Mouse (Mus musculus): ENCODE results near the gene Pgf. TPM values are rescaled to one million over a fixed set of nuclear protein-coding genes. Genes with fewer than 3 reads are reported as not detected.

The Pgf gene
- polyA plus RNA-seq, 1 experiment from 2014 or later, result 13.4 TPM

DNA sequence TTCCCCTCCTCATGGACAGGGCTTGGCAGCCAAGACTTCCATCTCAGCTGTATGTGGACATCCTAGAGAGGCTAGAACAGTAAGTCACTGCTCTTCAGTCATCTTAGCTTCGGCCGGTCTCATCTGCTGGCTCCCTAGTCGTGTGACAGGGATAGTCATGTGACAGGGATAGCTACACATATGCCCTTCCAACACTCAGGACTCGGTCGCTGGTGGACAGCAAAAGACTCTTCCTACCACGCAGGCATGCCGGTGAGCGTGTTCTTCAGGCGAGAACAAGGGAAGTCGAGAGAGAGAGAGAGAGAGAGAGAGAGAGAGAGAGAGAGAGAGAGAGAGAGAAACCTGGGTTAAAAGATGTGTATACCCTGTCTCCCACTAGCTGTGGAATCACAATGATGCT is 27.8 kb upstream of the Pgf start:
- DNase-seq (ENCODE audit: low spot score), result no peak
- Histone ChIP-seq H3K27me3 (ENCODE audit: control insufficient read depth, insufficient read depth, low read length) (no peaks in the 10 kb centered on the region), H3K4me2 (ENCODE audit: low read depth, low read length) (no peak overlapping the region), H3K27ac (replicated peaks; ENCODE audit: low read depth, low read length) (no peak overlapping the region), H3K4me3 (ENCODE audit: low read depth, low read length) (no peak overlapping the region), H3K4me1 (ENCODE audit: control insufficient read depth, insufficient read depth, low read length) (peaks cover 9% of the 10 kb centered on the region), H3K9me3 (replicated peaks; ENCODE audit: control insufficient read depth, low read length) (no peaks in the 10 kb centered on the region), H3K9ac (replicated peaks; ENCODE audit: low read length) (no peak overlapping the region), H3K36me3 (replicated peaks; ENCODE audit: control insufficient read depth, insufficient read depth, low read depth, low read length) (no peaks in the 10 kb centered on the region)
- 90% methylated on average over 10 of the region's 10 CpGs for WGBS
- no peak for ATAC-seq (replicated peaks; ENCODE audit: insufficient number of reproducible peaks, low FRiP score, low TSS enrichment, low read depth)

DNA sequence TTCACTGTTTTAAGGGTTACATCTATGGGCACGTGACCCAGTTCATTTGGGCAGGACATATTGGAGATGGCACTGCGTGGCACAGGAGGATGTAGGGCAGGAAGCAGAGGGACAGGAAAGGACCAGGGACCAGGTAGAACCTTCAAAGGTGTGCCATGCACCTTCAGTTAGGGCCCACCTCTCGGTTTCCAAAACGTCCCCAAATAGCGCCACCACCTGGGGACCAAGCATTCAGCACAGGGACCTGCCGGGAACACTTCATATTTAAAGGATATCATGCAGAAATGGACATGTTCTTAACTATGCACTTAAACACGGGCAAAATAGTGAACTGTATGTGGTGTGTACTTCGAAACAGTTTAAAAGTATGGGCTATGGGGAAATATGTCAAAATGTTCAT is 26.5 kb upstream of the Pgf start:
- no peak for DNase-seq (ENCODE audit: low spot score)
- no peak overlapping the region for H3K27ac ChIP-seq (replicated peaks; ENCODE audit: low read depth, low read length)
- H3K27me3 ChIP-seq (ENCODE audit: control insufficient read depth, insufficient read depth, low read length), result no peaks in the 10 kb centered on the region
- H3K4me3 ChIP-seq (ENCODE audit: low read depth, low read length), result no peak overlapping the region
- no peak overlapping the region for H3K4me2 ChIP-seq (ENCODE audit: low read depth, low read length)
- ATAC-seq (replicated peaks; ENCODE audit: insufficient number of reproducible peaks, low FRiP score, low TSS enrichment, low read depth), result no peak
- no peak overlapping the region for H3K9ac ChIP-seq (replicated peaks; ENCODE audit: low read length)
- 62% methylated on average over 8 of the region's 8 CpGs for WGBS
- H3K4me1 ChIP-seq (ENCODE audit: control insufficient read depth, insufficient read depth, low read length), result peaks cover 9% of the 10 kb centered on the region
- H3K9me3 ChIP-seq (replicated peaks; ENCODE audit: control insufficient read depth, low read length), result no peaks in the 10 kb centered on the region
- H3K36me3 ChIP-seq (replicated peaks; ENCODE audit: control insufficient read depth, insufficient read depth, low read depth, low read length), result no peaks in the 10 kb centered on the region

DNA sequence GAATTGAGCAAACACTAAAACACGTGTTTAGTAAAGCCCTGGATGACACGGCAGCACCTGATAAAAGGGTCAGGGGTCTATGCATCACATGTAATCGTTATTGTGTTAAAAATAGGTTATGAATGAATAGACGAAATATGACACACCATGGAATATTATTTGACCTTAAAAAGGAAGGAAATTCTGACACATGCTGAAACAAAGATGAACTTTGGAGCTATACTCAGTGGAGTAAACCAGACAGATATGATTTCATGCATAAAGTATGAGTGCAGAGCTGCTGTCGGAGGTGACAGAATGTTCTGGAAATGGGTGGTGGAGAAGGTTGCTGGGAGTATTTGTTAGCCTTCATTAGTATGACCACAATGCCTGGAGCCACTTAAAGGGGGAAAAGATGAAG is 26.1 kb upstream of the Pgf start:
- ATAC-seq (replicated peaks; ENCODE audit: insufficient number of reproducible peaks, low FRiP score, low TSS enrichment, low read depth), result no peak
- Histone ChIP-seq H3K27me3 (ENCODE audit: control insufficient read depth, insufficient read depth, low read length) (no peaks in the 10 kb centered on the region), H3K4me1 (ENCODE audit: control insufficient read depth, insufficient read depth, low read length) (peaks cover 9% of the 10 kb centered on the region), H3K4me3 (ENCODE audit: low read depth, low read length) (no peak overlapping the region), H3K9ac (replicated peaks; ENCODE audit: low read length) (no peak overlapping the region), H3K27ac (replicated peaks; ENCODE audit: low read depth, low read length) (no peak overlapping the region), H3K4me2 (ENCODE audit: low read depth, low read length) (no peak overlapping the region), H3K9me3 (replicated peaks; ENCODE audit: control insufficient read depth, low read length) (no peaks in the 10 kb centered on the region), H3K36me3 (replicated peaks; ENCODE audit: control insufficient read depth, insufficient read depth, low read depth, low read length) (no peaks in the 10 kb centered on the region)
- 85% methylated on average over 5 of the region's 5 CpGs for WGBS
- no peak for DNase-seq (ENCODE audit: low spot score)

DNA sequence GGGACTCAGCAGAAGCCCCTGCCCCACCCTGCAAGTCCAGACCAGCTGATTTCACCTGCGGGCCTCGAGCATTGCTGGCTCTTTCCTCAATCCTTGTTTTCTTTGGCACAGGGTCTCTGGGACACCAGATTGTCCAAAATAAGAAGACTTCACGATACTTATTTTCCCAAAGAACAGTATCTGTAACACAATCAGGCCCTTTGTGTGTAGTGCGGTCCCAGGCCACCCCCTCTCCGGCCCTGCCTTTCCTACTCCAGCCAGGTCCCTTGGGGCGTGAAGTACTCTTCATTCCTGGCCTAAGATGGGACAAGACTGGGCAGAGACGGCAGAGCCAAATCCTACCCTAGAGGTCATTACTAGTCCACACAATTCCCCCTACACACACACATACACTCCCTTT is 24.6 kb upstream of the Pgf start:
- no peaks in the 10 kb centered on the region for H3K9me3 ChIP-seq (replicated peaks; ENCODE audit: control insufficient read depth, low read length)
- ATAC-seq (replicated peaks; ENCODE audit: insufficient number of reproducible peaks, low FRiP score, low TSS enrichment, low read depth), result no peak
- no peak for DNase-seq (ENCODE audit: low spot score)
- no peaks in the 10 kb centered on the region for H3K36me3 ChIP-seq (replicated peaks; ENCODE audit: control insufficient read depth, insufficient read depth, low read depth, low read length)
- 72% methylated on average over 7 of the region's 7 CpGs for WGBS
- H3K4me2 ChIP-seq (ENCODE audit: low read depth, low read length), result no peak overlapping the region
- no peak overlapping the region for H3K4me3 ChIP-seq (ENCODE audit: low read depth, low read length)
- peaks cover 9% of the 10 kb centered on the region for H3K4me1 ChIP-seq (ENCODE audit: control insufficient read depth, insufficient read depth, low read length)
- H3K27me3 ChIP-seq (ENCODE audit: control insufficient read depth, insufficient read depth, low read length), result no peaks in the 10 kb centered on the region
- no peak overlapping the region for H3K27ac ChIP-seq (replicated peaks; ENCODE audit: low read depth, low read length)
- no peak overlapping the region for H3K9ac ChIP-seq (replicated peaks; ENCODE audit: low read length)

DNA sequence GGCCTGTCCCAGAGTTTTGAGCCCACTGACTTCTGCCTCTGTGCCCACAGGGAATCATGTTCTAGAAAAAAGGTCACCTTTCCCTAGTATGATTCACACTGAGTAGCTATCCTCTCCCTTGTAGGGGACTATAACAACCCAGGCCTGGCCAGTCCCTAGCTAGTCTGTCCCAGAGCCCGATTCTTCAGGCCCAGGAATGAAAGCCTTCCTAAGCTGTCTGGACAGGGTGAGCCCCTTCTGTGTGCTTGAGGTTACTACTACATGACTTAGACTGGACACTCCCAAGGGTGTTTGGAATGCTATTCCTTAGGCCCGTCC is 24.2 kb upstream of the Pgf start:
- H3K4me1 ChIP-seq (ENCODE audit: control insufficient read depth, insufficient read depth, low read length), result peaks cover 9% of the 10 kb centered on the region
- H3K27ac ChIP-seq (replicated peaks; ENCODE audit: low read depth, low read length), result no peak overlapping the region
- no peaks in the 10 kb centered on the region for H3K36me3 ChIP-seq (replicated peaks; ENCODE audit: control insufficient read depth, insufficient read depth, low read depth, low read length)
- no peak for ATAC-seq (replicated peaks; ENCODE audit: insufficient number of reproducible peaks, low FRiP score, low TSS enrichment, low read depth)
- no peaks in the 10 kb centered on the region for H3K27me3 ChIP-seq (ENCODE audit: control insufficient read depth, insufficient read depth, low read length)
- no peaks in the 10 kb centered on the region for H3K9me3 ChIP-seq (replicated peaks; ENCODE audit: control insufficient read depth, low read length)
- DNase-seq (ENCODE audit: low spot score), result no peak
- H3K9ac ChIP-seq (replicated peaks; ENCODE audit: low read length), result no peak overlapping the region
- H3K4me3 ChIP-seq (ENCODE audit: low read depth, low read length), result no peak overlapping the region
- H3K4me2 ChIP-seq (ENCODE audit: low read depth, low read length), result no peak overlapping the region
- 51% methylated on average over 2 of the region's 2 CpGs for WGBS

DNA sequence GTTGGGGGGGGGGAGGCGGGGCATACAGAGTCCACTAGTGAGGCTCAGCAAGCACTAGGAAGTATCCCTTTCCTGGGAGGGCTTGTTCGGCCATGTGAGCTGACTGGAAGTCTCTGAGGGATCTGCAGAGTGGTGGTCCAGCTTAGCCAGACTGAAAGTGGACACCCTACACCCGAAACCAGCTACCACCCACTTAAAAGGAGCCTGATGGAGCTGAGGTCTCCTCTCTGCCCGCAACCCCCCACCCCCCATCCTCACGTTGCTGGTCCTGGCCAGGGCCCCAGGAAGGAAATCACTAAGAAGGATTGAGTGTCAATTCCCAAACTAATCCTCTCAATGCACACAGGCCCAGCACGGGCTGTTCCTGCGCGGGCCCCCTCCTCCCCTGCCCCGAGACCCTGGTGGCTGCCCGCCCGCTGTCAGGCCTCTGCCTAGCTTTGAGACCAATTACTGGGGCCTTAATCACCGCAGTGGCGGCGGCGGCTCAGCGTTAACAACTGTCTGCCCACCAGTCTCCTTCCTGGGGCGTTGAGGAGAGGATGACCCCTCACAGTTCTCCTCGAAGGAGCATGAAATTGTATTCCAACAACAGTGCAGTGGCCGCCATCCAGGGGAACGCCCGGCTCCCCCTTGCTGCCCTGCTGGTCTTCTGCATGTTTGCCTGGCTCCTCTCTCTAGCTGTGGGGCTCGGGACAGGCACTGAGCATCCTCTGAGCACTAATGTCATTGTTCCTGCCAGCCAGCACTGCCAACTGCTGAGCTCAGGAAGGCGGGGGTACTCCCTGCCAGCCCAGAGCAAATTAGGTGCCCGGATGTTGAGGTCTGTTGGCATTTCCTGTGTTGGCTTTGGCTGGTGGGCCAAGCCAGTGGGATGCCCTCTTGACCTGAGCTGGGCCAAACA is 23.6 kb upstream of the Pgf start:
- DNase-seq (ENCODE audit: low spot score), result peak; percentile 66
- Histone ChIP-seq H3K27me3 (ENCODE audit: control insufficient read depth, insufficient read depth, low read length) (no peaks in the 10 kb centered on the region), H3K4me2 (ENCODE audit: low read depth, low read length) (peak overlapping the region; percentile 29; the same call in 1 of the 2 replicates), H3K36me3 (replicated peaks; ENCODE audit: control insufficient read depth, insufficient read depth, low read depth, low read length) (no peaks in the 10 kb centered on the region), H3K9me3 (replicated peaks; ENCODE audit: control insufficient read depth, low read length) (no peaks in the 10 kb centered on the region), H3K4me3 (ENCODE audit: low read depth, low read length) (no peak overlapping the region), H3K4me1 (ENCODE audit: control insufficient read depth, insufficient read depth, low read length) (peaks cover 11% of the 10 kb centered on the region), H3K9ac (replicated peaks; ENCODE audit: low read length) (peak overlapping the region; percentile 15; the same call in 1 of the 2 replicates), H3K27ac (replicated peaks; ENCODE audit: low read depth, low read length) (0 out of 2 replicates have a peak overlapping the region, but pooled peaks have one; percentile 47)
- 11% methylated on average over 24 of the region's 24 CpGs for WGBS
- ATAC-seq (replicated peaks; ENCODE audit: insufficient number of reproducible peaks, low FRiP score, low TSS enrichment, low read depth), result peak; percentile 57

DNA sequence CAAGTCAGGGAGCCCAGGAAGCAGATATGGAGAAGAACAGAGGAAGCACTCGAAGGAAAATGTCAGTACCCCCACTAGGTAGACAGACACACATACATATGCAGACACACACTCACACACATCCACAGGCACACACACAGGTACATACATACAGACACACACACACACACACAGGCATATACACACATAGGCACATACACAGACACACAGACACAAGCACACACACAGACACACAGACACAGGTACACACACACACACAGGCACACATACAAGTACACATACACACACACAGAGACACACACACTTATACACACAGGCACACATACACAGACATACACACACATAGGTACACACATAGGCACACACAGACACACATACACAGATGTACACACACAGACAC is 22.4 kb upstream of the Pgf start:
- ATAC-seq (replicated peaks; ENCODE audit: insufficient number of reproducible peaks, low FRiP score, low TSS enrichment, low read depth), result no peak
- peaks cover 11% of the 10 kb centered on the region for H3K4me1 ChIP-seq (ENCODE audit: control insufficient read depth, insufficient read depth, low read length)
- no peak overlapping the region for H3K4me2 ChIP-seq (ENCODE audit: low read depth, low read length)
- no peak overlapping the region for H3K27ac ChIP-seq (replicated peaks; ENCODE audit: low read depth, low read length)
- H3K4me3 ChIP-seq (ENCODE audit: low read depth, low read length), result no peak overlapping the region
- no peaks in the 10 kb centered on the region for H3K36me3 ChIP-seq (replicated peaks; ENCODE audit: control insufficient read depth, insufficient read depth, low read depth, low read length)
- no peak overlapping the region for H3K9ac ChIP-seq (replicated peaks; ENCODE audit: low read length)
- 80% methylated on average over 1 of the region's 1 CpGs for WGBS
- no peaks in the 10 kb centered on the region for H3K27me3 ChIP-seq (ENCODE audit: control insufficient read depth, insufficient read depth, low read length)
- DNase-seq (ENCODE audit: low spot score), result no peak
- H3K9me3 ChIP-seq (replicated peaks; ENCODE audit: control insufficient read depth, low read length), result no peaks in the 10 kb centered on the region

DNA sequence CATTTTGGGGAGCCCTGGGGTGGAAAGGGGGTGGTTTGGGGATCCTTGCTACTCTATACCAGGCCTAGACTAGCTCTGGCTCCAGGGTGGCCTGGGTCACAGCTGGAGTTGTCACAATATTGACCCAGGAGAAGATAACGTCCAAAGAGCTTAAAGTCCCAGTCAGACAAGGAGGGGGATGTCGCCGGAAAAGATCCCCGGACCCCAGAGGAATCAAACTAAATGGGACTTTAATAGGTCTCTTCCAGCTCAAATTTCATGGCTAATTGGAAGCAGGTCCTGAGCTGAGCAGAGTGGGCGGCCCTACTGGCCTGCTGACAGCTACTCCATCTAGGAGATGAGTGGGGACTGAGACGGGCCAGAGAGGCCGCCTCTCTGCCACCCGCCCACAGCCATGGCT is 20.3 kb upstream of the Pgf start:
- H3K4me2 ChIP-seq (ENCODE audit: low read depth, low read length), result no peak overlapping the region
- DNase-seq (ENCODE audit: low spot score), result peak; percentile 86
- peaks cover 11% of the 10 kb centered on the region for H3K4me1 ChIP-seq (ENCODE audit: control insufficient read depth, insufficient read depth, low read length)

More for the DNA sequence above, 20.3 kb upstream of the Pgf start:
- Histone ChIP-seq H3K9ac (replicated peaks; ENCODE audit: low read length) (no peak overlapping the region), H3K9me3 (replicated peaks; ENCODE audit: control insufficient read depth, low read length) (no peaks in the 10 kb centered on the region), H3K27me3 (ENCODE audit: control insufficient read depth, insufficient read depth, low read length) (no peaks in the 10 kb centered on the region), H3K4me3 (ENCODE audit: low read depth, low read length) (no peak overlapping the region), H3K36me3 (replicated peaks; ENCODE audit: control insufficient read depth, insufficient read depth, low read depth, low read length) (no peaks in the 10 kb centered on the region), H3K27ac (replicated peaks; ENCODE audit: low read depth, low read length) (no peak overlapping the region)
- WGBS, result 15% methylated on average over 8 of the region's 8 CpGs
- 0 out of 2 replicates have a peak, but pooled peaks have one; percentile 31 for ATAC-seq (replicated peaks; ENCODE audit: insufficient number of reproducible peaks, low FRiP score, low TSS enrichment, low read depth)
